Mouse (Mus musculus) lung, postnatal 0 days (tissue): ENCODE data around the gene Aspscr1.

Experiments used
- CTCF ChIP-seq: IDR thresholded peaks from 2 replicates; pipeline ENCODE4 v1.5.1; 2016; ENCODE audit warnings: antibody characterized with exemption, mild to moderate bottlenecking
- EP300 ChIP-seq: IDR thresholded peaks from 2 replicates; pipeline ENCODE4 v1.6.1; 2016; ENCODE audit warnings: antibody characterized with exemption, mild to moderate bottlenecking, control low read depth

GRCm38 (mm10) chr11:120722761-120723382, 50.1 kb downstream of the Aspscr1 start:
- no peak for TF ChIP-seq EP300
- no peak for TF ChIP-seq CTCF
